In the genomic region with DNA sequence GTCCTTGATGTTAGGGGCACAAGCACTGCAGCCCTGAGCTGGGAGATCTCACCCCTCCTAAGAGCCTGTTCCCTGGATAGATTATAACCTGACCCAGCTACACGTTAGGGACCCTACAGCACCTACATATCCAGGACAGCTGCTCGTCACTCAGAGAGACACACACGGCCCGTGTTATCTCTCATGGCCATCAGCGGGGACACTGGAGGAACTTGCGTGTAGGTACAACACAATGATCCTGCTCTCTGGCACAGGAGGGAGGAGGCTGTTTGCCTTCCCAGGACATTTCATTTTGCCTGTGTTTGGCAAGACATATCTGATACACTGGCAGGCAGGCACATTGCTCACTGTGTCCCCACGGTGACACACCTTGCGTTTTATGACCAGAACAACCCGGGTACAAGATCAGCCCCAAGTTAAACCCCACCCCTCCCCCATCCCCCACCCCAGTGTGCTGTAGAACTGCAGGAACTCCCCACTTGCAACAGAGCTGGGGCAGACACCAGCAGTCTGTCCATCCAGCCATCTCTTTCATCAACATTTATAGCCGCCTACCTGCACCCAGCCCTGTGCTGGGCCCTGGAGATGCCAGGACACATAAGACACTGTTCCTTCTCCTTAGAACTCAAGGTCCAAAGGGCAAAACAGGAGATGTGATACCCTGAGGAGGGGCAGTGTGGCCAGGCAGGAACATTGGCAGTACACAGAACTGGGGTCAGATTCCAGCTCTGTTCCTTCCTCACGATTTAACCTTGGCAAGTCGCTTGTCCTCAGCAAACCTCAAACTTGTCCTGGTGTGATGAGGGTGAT, we compare ENCODE assay signal across 24 mouse cellular contexts. TPM values are rescaled to one million over a fixed set of nuclear protein-coding genes. Genes with fewer than 3 reads are reported as not detected.
DNase-seq lines count a peak whose midpoint lies in the region; ATAC-seq and TF ChIP-seq lines count a peak whose summit lies in the region.
"Had no signal": no experiment of that assay in that cellular context is flagged by ENCODE, and none has a peak within 500 bp of the region (broad histone marks: within the 10 kb centered on the region; RNA-seq: fewer than 3 reads in every experiment).

No protein-coding gene starts in this region.

- peak overlapping the region; percentile 81 for H3K27ac ChIP-seq in gastrocnemius, adult 2 months
- no peak overlapping the region for H3K27ac ChIP-seq in liver, embryonic 13.5 days
- H3K27ac ChIP-seq in liver, embryonic 11.5 days (ENCODE audit: low read depth, low read length), result no peak overlapping the region
- H3K27ac ChIP-seq in intestine, embryonic 16.5 days (ENCODE audit: low read length), result peak overlapping the region; percentile 87
- H3K27ac ChIP-seq in stomach, embryonic 15.5 days, result no peak overlapping the region
- H3K27ac ChIP-seq: embryonic facial prominence, embryonic 10.5 days; liver, embryonic 15.5 days; neural tube, embryonic 12.5 days had no signal

- 61% methylated on average over 12 of the region's 12 CpGs for WGBS in liver, embryonic 13.5 days (ENCODE audit: insufficient replicate concordance)
- 77% methylated on average over 12 of the region's 12 CpGs for WGBS in liver, embryonic 11.5 days
- 64% methylated on average over 12 of the region's 12 CpGs for WGBS in intestine, embryonic 16.5 days
- 71% methylated on average over 12 of the region's 12 CpGs for WGBS in stomach, embryonic 15.5 days

- peak; percentile 69 for DNase-seq in gastrocnemius, adult 2 months
- DNase-seq in gastrocnemius, postnatal 10 days, result no peak
- no peak for DNase-seq in liver, embryonic 13.5 days
- DNase-seq in liver, embryonic 11.5 days (ENCODE audit: low spot score), result no peak
- no peak for DNase-seq in cerebellum, adult 9-10 months
- DNase-seq in cerebellum, adult 9-11 months, result no peak
- DNase-seq: adrenal gland, postnatal 14 days; cerebellum, adult 8-10 months; midbrain, embryonic 14.5 days; right cerebral cortex, postnatal 14 days; thymus, adult 18-20 months; thymus, postnatal 4 days had no signal

- no peaks in the 10 kb centered on the region for H3K36me3 ChIP-seq in liver, embryonic 13.5 days
- no peaks in the 10 kb centered on the region for H3K36me3 ChIP-seq in liver, embryonic 11.5 days (ENCODE audit: control insufficient read depth, insufficient read depth, low read length)
- H3K36me3 ChIP-seq in intestine, embryonic 16.5 days (ENCODE audit: control insufficient read depth, insufficient read depth, low read length), result no peaks in the 10 kb centered on the region
- H3K36me3 ChIP-seq in stomach, embryonic 15.5 days, result no peaks in the 10 kb centered on the region
- H3K36me3 ChIP-seq: embryonic facial prominence, embryonic 10.5 days; liver, embryonic 15.5 days; neural tube, embryonic 12.5 days had no signal

- ATAC-seq in liver, embryonic 13.5 days (ENCODE audit: low read depth), result peak; percentile 14; the same call in 1 of the 2 replicates
- no peak for ATAC-seq in liver, embryonic 11.5 days (replicated peaks; ENCODE audit: low FRiP score)
- ATAC-seq in intestine, embryonic 16.5 days, result peak; percentile 92
- ATAC-seq in stomach, embryonic 15.5 days (ENCODE audit: insufficient read depth, low FRiP score, low read depth), result peak; percentile 41; the same call in 1 of the 2 replicates
- ATAC-seq: forebrain, embryonic 16.5 days had no signal

- H3K27me3 ChIP-seq in liver, embryonic 13.5 days, result no peaks in the 10 kb centered on the region
- H3K27me3 ChIP-seq in liver, embryonic 11.5 days (replicated peaks; ENCODE audit: control insufficient read depth, insufficient read depth, low read length), result no peaks in the 10 kb centered on the region
- no peaks in the 10 kb centered on the region for H3K27me3 ChIP-seq in intestine, embryonic 16.5 days (replicated peaks; ENCODE audit: control insufficient read depth, insufficient read depth, low read length)
- no peaks in the 10 kb centered on the region for H3K27me3 ChIP-seq in stomach, embryonic 15.5 days (replicated peaks)
- H3K27me3 ChIP-seq: liver, embryonic 15.5 days; neural tube, embryonic 12.5 days had no signal

- peaks cover 9% of the 10 kb centered on the region for H3K4me1 ChIP-seq in liver, embryonic 13.5 days (replicated peaks)
- H3K4me1 ChIP-seq in liver, embryonic 11.5 days (replicated peaks; ENCODE audit: control insufficient read depth, insufficient read depth, low read length), result peaks cover 10% of the 10 kb centered on the region
- peaks cover 16% of the 10 kb centered on the region for H3K4me1 ChIP-seq in intestine, embryonic 16.5 days (ENCODE audit: control insufficient read depth, insufficient read depth, low read length)
- H3K4me1 ChIP-seq in stomach, embryonic 15.5 days, result 0 out of 2 replicates have a peak, but pooled peaks cover 3% of the 10 kb centered on the region

- H3K9me3 ChIP-seq in liver, embryonic 13.5 days (replicated peaks), result no peaks in the 10 kb centered on the region
- H3K9me3 ChIP-seq in liver, embryonic 11.5 days (ENCODE audit: control insufficient read depth, low read length), result no peaks in the 10 kb centered on the region
- H3K9me3 ChIP-seq in intestine, embryonic 16.5 days (ENCODE audit: control insufficient read depth, low read length), result no peaks in the 10 kb centered on the region
- H3K9me3 ChIP-seq in stomach, embryonic 15.5 days, result no peaks in the 10 kb centered on the region
- H3K9me3 ChIP-seq: embryonic facial prominence, embryonic 10.5 days; liver, embryonic 15.5 days; neural tube, embryonic 12.5 days had no signal

- TF ChIP-seq CTCF in gastrocnemius, adult 2 months (IDR thresholded peaks at IDR 0.05), result no peak

- no peak overlapping the region for H3K4me2 ChIP-seq in liver, embryonic 13.5 days
- no peak overlapping the region for H3K4me2 ChIP-seq in liver, embryonic 11.5 days
- H3K4me2 ChIP-seq in intestine, embryonic 16.5 days (ENCODE audit: low read depth, low read length), result no peak overlapping the region
- H3K4me2 ChIP-seq in stomach, embryonic 15.5 days, result no peak overlapping the region
- H3K4me2 ChIP-seq: heart, embryonic 11.5 days; liver, embryonic 15.5 days; neural tube, embryonic 12.5 days had no signal

- no peak overlapping the region for H3K9ac ChIP-seq in liver, embryonic 13.5 days
- H3K9ac ChIP-seq in liver, embryonic 11.5 days (ENCODE audit: low read depth, low read length), result no peak overlapping the region
- 0 out of 2 replicates have a peak overlapping the region, but pooled peaks have one; percentile 27 for H3K9ac ChIP-seq in intestine, embryonic 16.5 days (ENCODE audit: low read depth, low read length)
- no peak overlapping the region for H3K9ac ChIP-seq in stomach, embryonic 15.5 days
- H3K9ac ChIP-seq: liver, embryonic 15.5 days; neural tube, embryonic 12.5 days had no signal

- peak overlapping the region; percentile 23 for H3K4me3 ChIP-seq in gastrocnemius, adult 2 months
- H3K4me3 ChIP-seq in liver, embryonic 13.5 days (replicated peaks), result no peak overlapping the region
- H3K4me3 ChIP-seq in liver, embryonic 11.5 days (ENCODE audit: low read depth, low read length), result no peak overlapping the region
- no peak overlapping the region for H3K4me3 ChIP-seq in intestine, embryonic 16.5 days (ENCODE audit: low read length)
- H3K4me3 ChIP-seq in stomach, embryonic 15.5 days (replicated peaks), result no peak overlapping the region
- H3K4me3 ChIP-seq: embryonic facial prominence, embryonic 10.5 days; liver, embryonic 15.5 days; neural tube, embryonic 12.5 days had no signal

- intact Hi-C loops in gastrocnemius, adult 2 months (cut with DNase I), result loop anchor here (2.0 kb wide), 1 partner anchor 32 kb away; no protein-coding TSS in a partner anchor

RNA-seq across cellular contexts. Expression of a gene that starts 1.2 kb away (rescaled TPM):
- total RNA-seq in gastrocnemius, adult 2 months (2021), result 1 to 10 TPM; 4.0 to 8.3 TPM
- 1 to 10 TPM in 1 of 2 experiments, under 1 TPM in 1; 0.45 to 1.2 TPM for total RNA-seq in gastrocnemius, postnatal 10 days (2021)
- polyA plus RNA-seq in liver, embryonic 13.5 days (2015; fragmentation: Nextera tagmentation; extraction: Ambion mirVana), result 7.2 and 9.0 TPM in 2 replicates
- polyA plus RNA-seq in liver, embryonic 11.5 days (2014; fragmentation: Nextera tagmentation; extraction: Ambion mirVana), result 8.4 and 8.6 TPM in 2 replicates
- polyA plus RNA-seq in intestine, embryonic 16.5 days (2015; fragmentation: Nextera tagmentation; extraction: Ambion mirVana), result 24.3 and 29.2 TPM in 2 replicates
- polyA plus RNA-seq in stomach, embryonic 15.5 days (2015; fragmentation: Nextera tagmentation; extraction: Ambion mirVana), result 4.9 and 5.0 TPM in 2 replicates
- total RNA-seq: common myeloid progenitor, adult 5-6 weeks; granulocyte monocyte progenitor cell, adult 5-6 weeks; layer of hippocampus, adult 18-20 months; layer of hippocampus, postnatal 14 days; megakaryocyte-erythroid progenitor cell, adult 5-6 weeks had no signal
- polyA plus RNA-seq: forebrain, embryonic 16.5 days had no signal

RNA-seq across cellular contexts. Expression of a gene that starts 34.1 kb away (rescaled TPM):
- 10 to 100 TPM; 86.4 to 94.2 TPM for total RNA-seq in gastrocnemius, adult 2 months (2021)
- 10 to 100 TPM; 21.8 to 22.3 TPM for total RNA-seq in gastrocnemius, postnatal 10 days (2021)
- polyA plus RNA-seq in liver, embryonic 13.5 days (2015; fragmentation: Nextera tagmentation; extraction: Ambion mirVana), result 2.4 and 3.3 TPM in 2 replicates
- polyA plus RNA-seq in liver, embryonic 11.5 days (2014; fragmentation: Nextera tagmentation; extraction: Ambion mirVana), result 4.5 and 5.0 TPM in 2 replicates
- 13.2 and 17.4 TPM in 2 replicates for polyA plus RNA-seq in intestine, embryonic 16.5 days (2015; fragmentation: Nextera tagmentation; extraction: Ambion mirVana)
- 9.2 and 11.2 TPM in 2 replicates for polyA plus RNA-seq in stomach, embryonic 15.5 days (2015; fragmentation: Nextera tagmentation; extraction: Ambion mirVana)
- total RNA-seq: common myeloid progenitor, adult 5-6 weeks; granulocyte monocyte progenitor cell, adult 5-6 weeks had no signal

Comparison
In these comparisons a context has a peak if more than half of its experiments do, and no peak if none do; other contexts are left out.
1. H3K27ac ChIP-seq: peak in gastrocnemius, adult 2 months (single experiment) and intestine, embryonic 16.5 days (single experiment); none in liver, embryonic 13.5 days (single experiment), liver, embryonic 11.5 days (single experiment) and stomach, embryonic 15.5 days (single experiment).